Mouse (Mus musculus): Measurements from ENCODE around the gene Slc29a2. TPM values are rescaled to one million over a fixed set of nuclear protein-coding genes. Genes with fewer than 3 reads are reported as not detected.

Slc29a2 gene
- polyA plus RNA-seq, 1 experiment from 2014 or later = 5.4 TPM

DNA sequence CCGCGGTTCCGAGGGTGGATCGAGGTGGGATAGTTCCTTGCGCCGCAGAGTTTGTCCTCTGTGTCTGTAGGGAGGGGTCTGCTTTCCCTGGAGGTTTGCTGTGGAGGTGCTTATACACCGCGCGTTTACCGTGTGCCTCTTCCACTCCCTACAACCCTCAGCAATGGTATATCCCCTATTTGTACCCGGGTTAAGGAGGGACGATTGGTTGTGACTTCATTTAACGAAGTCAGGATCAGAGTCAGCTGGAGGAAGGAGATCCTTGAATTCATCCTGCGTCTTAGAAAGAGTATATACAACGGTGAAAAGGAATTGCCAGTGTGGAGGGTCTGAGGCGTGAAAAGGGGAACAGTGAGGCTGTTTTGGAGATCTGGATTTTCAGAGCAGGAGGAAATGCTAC, 17.9 kb downstream of the Slc29a2 start:
- WGBS = 2% methylated on average over 16 of the region's 16 CpGs

DNA sequence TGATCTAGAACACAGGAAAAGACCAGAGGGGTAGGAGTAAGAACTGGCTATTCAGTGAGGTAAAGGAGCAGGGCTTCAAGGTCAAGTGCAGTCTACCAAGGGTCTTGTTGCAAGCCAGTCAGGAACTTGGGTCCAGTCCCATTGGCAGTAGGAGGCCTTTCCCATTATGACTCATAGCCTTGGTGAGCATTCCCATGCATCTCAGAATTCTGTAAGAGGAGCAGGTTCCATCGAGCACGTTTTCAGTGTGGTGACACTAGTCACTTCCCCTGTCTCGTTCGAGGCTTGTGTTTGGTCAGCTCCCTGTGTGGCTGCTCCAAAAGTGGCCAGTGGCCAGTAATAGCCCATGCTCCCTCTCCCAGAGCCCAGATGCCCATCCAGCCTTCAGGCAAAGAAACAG, 21.9 kb downstream of the Slc29a2 start:
- no peaks in the 10 kb centered on the region for H3K9me3 ChIP-seq (ENCODE audit: control insufficient read depth, low read length)
- ATAC-seq = no peak
- no peaks in the 10 kb centered on the region for H3K27me3 ChIP-seq (replicated peaks; ENCODE audit: control insufficient read depth, insufficient read depth, low read length)
- peaks cover 14% of the 10 kb centered on the region for H3K4me1 ChIP-seq (ENCODE audit: control insufficient read depth, insufficient read depth, low read length)
- H3K27ac ChIP-seq (ENCODE audit: low read length) = no peak overlapping the region
- H3K4me3 ChIP-seq (ENCODE audit: low read length) = no peak overlapping the region
- H3K4me2 ChIP-seq (ENCODE audit: low read depth, low read length) = no peak overlapping the region
- 78% methylated on average over 4 of the region's 4 CpGs for WGBS
- H3K36me3 ChIP-seq (ENCODE audit: control insufficient read depth, insufficient read depth, low read length) = no peaks in the 10 kb centered on the region; the same call in 1 of the 2 replicates
- no peak overlapping the region for H3K9ac ChIP-seq (ENCODE audit: low read depth, low read length)

More for the DNA sequence above, 17.9 kb downstream of the Slc29a2 start:
- H3K4me3 ChIP-seq (ENCODE audit: low read length) = peak overlapping the region; percentile 83
- H3K27ac ChIP-seq (ENCODE audit: low read length) = peak overlapping the region; percentile 74
- H3K36me3 ChIP-seq (ENCODE audit: control insufficient read depth, insufficient read depth, low read length) = no peaks in the 10 kb centered on the region
- H3K4me2 ChIP-seq (ENCODE audit: low read depth, low read length) = peak overlapping the region; percentile 98
- H3K27me3 ChIP-seq (replicated peaks; ENCODE audit: control insufficient read depth, insufficient read depth, low read length) = no peaks in the 10 kb centered on the region
- H3K4me1 ChIP-seq (ENCODE audit: control insufficient read depth, insufficient read depth, low read length) = peaks cover 27% of the 10 kb centered on the region
- ATAC-seq = peak; percentile 12; the same call in 1 of the 2 replicates
- H3K9ac ChIP-seq (ENCODE audit: low read depth, low read length) = peak overlapping the region; percentile 91
- no peaks in the 10 kb centered on the region for H3K9me3 ChIP-seq (ENCODE audit: control insufficient read depth, low read length)

DNA sequence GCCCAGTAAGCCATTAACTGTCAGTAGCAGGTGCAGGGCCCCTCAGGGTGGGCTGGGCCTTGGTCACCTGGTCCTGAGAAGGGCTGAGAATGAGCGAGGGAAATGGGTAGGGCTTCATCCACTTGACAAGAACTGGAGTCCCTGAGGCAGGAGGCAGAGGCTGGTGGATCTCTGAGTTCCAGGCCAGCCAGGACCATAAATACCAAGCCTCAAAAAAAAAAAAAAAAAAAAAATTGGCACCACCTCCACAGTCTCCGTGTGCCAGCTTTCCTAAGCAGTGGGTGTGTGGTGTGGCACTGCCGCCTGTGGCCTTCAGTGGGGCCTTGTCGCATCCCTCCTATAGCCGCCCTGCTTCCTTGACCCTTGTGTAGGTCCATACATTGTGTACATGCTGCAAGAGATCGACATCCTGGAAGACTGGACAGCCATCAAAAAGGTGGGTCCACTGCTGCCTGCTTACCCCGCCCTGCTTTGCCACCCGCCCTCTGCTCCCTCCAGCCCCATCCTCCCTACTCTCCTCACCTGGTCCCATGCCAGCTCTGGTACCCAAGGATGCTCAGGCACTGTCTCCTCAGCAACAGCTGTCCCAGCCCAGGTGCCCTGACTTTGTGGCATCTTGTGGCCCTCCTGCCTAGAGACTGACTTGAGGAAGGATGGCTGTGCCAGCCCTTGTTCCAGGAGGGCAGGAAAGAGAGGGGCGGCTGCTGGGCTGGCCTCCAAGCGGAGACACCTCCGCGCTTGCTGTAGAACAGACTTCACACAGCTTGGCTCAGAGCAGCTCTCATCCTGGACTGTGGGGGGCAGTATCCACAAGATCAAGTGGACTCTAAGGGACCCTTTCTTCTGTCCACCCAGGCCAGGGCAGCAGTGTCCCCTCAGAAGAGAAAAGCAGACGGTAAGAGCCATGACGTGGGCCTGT, 24.7 kb downstream of the Slc29a2 start:
- WGBS = 85% methylated on average over 14 of the region's 14 CpGs

DNA sequence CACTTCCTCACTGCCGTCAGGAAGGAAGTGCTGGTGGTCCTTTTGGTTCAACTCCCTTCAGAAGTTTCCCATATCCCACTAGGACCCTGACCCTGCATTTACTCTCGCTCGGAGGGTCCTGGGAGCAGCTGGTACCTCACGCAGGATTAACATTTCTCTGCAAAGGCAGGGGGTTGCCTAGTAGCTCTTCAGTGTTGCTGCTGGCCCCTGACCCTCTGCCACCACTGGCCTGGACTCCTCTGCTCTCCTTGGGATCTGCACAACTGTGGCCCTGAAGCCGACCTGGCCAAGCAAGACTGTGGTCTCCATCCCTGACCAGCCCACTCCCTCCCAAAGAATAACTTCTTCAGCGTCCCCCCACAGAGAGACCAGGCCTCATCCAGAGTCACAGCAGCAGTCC, 25.7 kb downstream of the Slc29a2 start:
- H3K27me3 ChIP-seq (replicated peaks; ENCODE audit: control insufficient read depth, insufficient read depth, low read length) = peaks cover 9% of the 10 kb centered on the region; the same call in 1 of the 2 replicates
- WGBS = 90% methylated on average over 6 of the region's 6 CpGs
- ATAC-seq = no peak
- H3K9me3 ChIP-seq (ENCODE audit: control insufficient read depth, low read length) = no peaks in the 10 kb centered on the region
- no peaks in the 10 kb centered on the region; the same call in 1 of the 2 replicates for H3K36me3 ChIP-seq (ENCODE audit: control insufficient read depth, insufficient read depth, low read length)
- no peak overlapping the region for H3K27ac ChIP-seq (ENCODE audit: low read length)
- peaks cover 16% of the 10 kb centered on the region for H3K4me1 ChIP-seq (ENCODE audit: control insufficient read depth, insufficient read depth, low read length)
- no peak overlapping the region for H3K4me2 ChIP-seq (ENCODE audit: low read depth, low read length)
- H3K9ac ChIP-seq (ENCODE audit: low read depth, low read length) = no peak overlapping the region
- no peak overlapping the region for H3K4me3 ChIP-seq (ENCODE audit: low read length)

More for the DNA sequence above, 24.7 kb downstream of the Slc29a2 start:
- ATAC-seq = no peak
- Histone ChIP-seq H3K9ac (ENCODE audit: low read depth, low read length) (no peak overlapping the region), H3K27me3 (replicated peaks; ENCODE audit: control insufficient read depth, insufficient read depth, low read length) (peaks cover 9% of the 10 kb centered on the region; the same call in 1 of the 2 replicates), H3K4me1 (ENCODE audit: control insufficient read depth, insufficient read depth, low read length) (peaks cover 16% of the 10 kb centered on the region), H3K4me3 (ENCODE audit: low read length) (no peak overlapping the region), H3K36me3 (ENCODE audit: control insufficient read depth, insufficient read depth, low read length) (no peaks in the 10 kb centered on the region; the same call in 1 of the 2 replicates), H3K9me3 (ENCODE audit: control insufficient read depth, low read length) (no peaks in the 10 kb centered on the region), H3K4me2 (ENCODE audit: low read depth, low read length) (no peak overlapping the region), H3K27ac (ENCODE audit: low read length) (no peak overlapping the region)

DNA sequence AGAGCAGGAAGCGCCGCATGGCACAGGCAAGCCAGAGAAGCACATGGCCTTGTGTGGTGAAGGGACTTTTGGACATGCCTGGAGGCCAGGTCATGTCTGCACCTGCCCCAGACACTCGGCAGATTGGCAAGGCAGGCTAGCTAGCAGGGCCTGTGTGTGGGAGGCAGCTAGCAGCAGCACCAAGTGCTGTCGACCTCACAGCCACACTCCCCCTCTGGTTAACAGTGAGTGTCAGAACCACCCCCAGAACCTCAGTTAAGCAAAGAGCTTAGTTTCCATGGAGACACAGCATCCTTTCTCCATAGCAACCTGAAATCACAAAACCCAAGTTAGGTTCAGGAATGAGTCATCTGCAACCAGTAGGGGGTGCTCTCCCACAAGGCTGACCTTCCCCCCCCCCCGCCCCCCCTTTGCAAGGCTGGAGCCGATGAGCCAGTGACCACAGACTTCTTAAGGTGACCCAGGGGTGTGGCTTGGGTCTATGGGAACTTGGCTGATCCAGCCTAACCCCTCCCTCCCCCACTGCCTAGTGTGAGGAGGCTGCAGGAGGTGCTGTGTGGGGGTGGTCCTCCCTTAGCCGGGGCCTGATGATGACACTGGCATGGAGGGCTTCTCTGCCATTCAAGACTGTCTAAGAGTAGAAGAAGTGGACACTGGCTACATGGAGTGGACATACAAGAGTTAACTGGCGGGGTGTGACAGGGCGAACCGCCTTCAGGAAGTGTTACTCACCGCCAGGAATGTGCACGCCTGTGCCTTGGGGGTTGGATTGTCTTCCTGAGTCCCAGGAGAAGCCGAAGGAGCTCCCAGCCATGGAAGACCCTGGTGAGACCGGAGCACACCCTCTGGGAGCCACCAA, 26.6 kb downstream of the Slc29a2 start, which contains the start of gene Rin1:
TSS of gene Rin1 (plus strand) at position 435 of the 859 bp plus-strand sequence.
- Histone ChIP-seq H3K4me1 (ENCODE audit: control insufficient read depth, insufficient read depth, low read length) (peaks cover 16% of the 10 kb centered on the region), H3K9ac (ENCODE audit: low read depth, low read length) (peak within 1 kb of the TSS; percentile 59), H3K4me3 (ENCODE audit: low read length) (peak within 1 kb of the TSS; percentile 47), H3K27ac (ENCODE audit: low read length) (peak within 1 kb of the TSS; percentile 63; the same call in 1 of the 2 replicates), H3K27me3 (replicated peaks; ENCODE audit: control insufficient read depth, insufficient read depth, low read length) (peaks cover 9% of the 10 kb centered on the region; the same call in 1 of the 2 replicates), H3K36me3 (ENCODE audit: control insufficient read depth, insufficient read depth, low read length) (no peaks in the 10 kb centered on the region; the same call in 1 of the 2 replicates), H3K4me2 (ENCODE audit: low read depth, low read length) (peak within 1 kb of the TSS; percentile 68), H3K9me3 (ENCODE audit: control insufficient read depth, low read length) (no peaks in the 10 kb centered on the region)
- peak; percentile 84 for ATAC-seq
- WGBS = 19% methylated on average over 14 of the region's 14 CpGs

DNA sequence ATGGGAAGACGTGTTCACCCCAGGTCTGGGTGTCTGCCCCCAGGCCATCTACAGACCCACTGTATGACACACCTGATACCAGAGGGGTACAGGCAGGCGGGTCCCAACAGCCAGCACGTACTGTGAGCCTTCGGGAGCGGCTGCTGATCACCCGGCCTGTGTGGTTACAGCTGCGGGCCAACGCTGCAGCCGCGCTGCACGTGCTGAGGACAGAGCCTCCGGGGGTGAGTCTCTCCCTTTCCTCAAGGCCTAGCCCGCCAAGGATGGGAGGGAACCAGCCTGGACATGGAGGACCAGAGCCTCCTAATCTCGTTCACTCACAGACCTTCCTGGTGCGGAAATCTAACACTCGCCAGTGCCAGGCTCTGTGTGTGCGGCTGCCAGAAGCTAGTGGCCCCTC, 27.4 kb downstream of the Slc29a2 start:
- H3K9me3 ChIP-seq (ENCODE audit: control insufficient read depth, low read length) = no peaks in the 10 kb centered on the region
- peak overlapping the region; percentile 47 for H3K4me3 ChIP-seq (ENCODE audit: low read length)
- ATAC-seq = peak; percentile 64
- WGBS = 8% methylated on average over 17 of the region's 17 CpGs
- H3K9ac ChIP-seq (ENCODE audit: low read depth, low read length) = peak overlapping the region; percentile 59
- no peaks in the 10 kb centered on the region; the same call in 1 of the 2 replicates for H3K36me3 ChIP-seq (ENCODE audit: control insufficient read depth, insufficient read depth, low read length)
- peaks cover 16% of the 10 kb centered on the region for H3K4me1 ChIP-seq (ENCODE audit: control insufficient read depth, insufficient read depth, low read length)
- H3K27me3 ChIP-seq (replicated peaks; ENCODE audit: control insufficient read depth, insufficient read depth, low read length) = peaks cover 9% of the 10 kb centered on the region; the same call in 1 of the 2 replicates
- H3K27ac ChIP-seq (ENCODE audit: low read length) = peak overlapping the region; percentile 63; the same call in 1 of the 2 replicates
- peak overlapping the region; percentile 68 for H3K4me2 ChIP-seq (ENCODE audit: low read depth, low read length)

DNA sequence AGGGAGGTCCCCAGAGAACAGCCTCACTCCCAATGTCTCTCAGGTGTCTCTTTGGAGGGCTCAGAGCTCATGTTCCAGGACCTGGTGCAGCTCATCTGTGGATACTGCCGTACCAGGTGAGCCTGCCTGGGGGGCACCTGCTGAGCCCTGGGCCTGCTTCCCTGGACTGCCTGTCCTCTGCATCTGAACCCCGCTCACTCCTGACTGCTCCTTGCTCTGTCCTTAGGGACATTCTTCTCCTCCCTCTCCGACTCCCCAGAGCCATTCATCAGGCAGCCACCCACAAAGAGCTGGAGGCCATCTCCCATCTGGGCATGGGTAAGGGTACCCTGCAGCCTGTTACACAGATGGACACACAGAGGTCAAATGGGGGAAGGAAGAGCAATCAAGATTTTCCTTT, 27.9 kb downstream of the Slc29a2 start:
- Histone ChIP-seq H3K27me3 (replicated peaks; ENCODE audit: control insufficient read depth, insufficient read depth, low read length) (peaks cover 9% of the 10 kb centered on the region; the same call in 1 of the 2 replicates), H3K4me2 (ENCODE audit: low read depth, low read length) (peak overlapping the region; percentile 68), H3K4me1 (ENCODE audit: control insufficient read depth, insufficient read depth, low read length) (peaks cover 18% of the 10 kb centered on the region), H3K9me3 (ENCODE audit: control insufficient read depth, low read length) (no peaks in the 10 kb centered on the region), H3K9ac (ENCODE audit: low read depth, low read length) (peak overlapping the region; percentile 59), H3K36me3 (ENCODE audit: control insufficient read depth, insufficient read depth, low read length) (no peaks in the 10 kb centered on the region; the same call in 1 of the 2 replicates), H3K27ac (ENCODE audit: low read length) (no peak overlapping the region), H3K4me3 (ENCODE audit: low read length) (peak overlapping the region; percentile 47; the same call in 1 of the 2 replicates)
- no peak for ATAC-seq
- 64% methylated on average over 3 of the region's 3 CpGs for WGBS

DNA sequence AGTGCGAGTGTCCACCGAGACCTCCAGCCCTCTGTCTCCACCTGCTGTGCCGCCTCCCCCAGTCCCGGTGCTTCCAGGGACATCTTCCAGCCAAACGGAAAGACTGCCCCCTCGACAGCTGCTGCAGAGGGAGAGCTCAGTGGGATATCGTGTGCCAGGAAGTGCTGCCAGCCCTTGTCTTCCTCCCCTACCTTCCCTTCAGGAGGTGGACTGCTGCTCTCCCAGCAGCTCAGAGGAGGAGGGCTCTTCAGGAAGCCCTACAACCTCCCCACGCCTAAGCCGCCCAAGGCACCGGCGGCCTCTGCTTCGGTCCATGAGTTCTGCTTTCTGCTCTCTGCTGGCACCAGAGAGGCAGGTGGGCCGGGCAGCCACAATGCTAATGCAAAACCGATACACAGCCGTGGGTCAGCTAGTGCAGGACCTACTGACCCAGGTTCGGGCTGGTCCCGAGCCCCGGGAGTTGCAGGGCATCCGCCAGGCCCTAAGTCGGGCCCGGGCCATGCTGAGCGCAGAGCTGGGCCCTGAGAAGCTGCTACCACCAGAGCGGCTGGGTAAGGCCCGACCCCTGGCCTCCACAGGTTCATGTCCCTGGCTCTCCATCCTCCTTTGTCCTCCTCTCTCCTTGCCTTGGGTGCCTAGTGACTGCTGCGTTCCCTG, 28.6 kb downstream of the Slc29a2 start:
- Histone ChIP-seq H3K4me3 (ENCODE audit: low read length) (no peak overlapping the region), H3K4me2 (ENCODE audit: low read depth, low read length) (no peak overlapping the region), H3K9ac (ENCODE audit: low read depth, low read length) (no peak overlapping the region), H3K9me3 (ENCODE audit: control insufficient read depth, low read length) (no peaks in the 10 kb centered on the region), H3K27me3 (replicated peaks; ENCODE audit: control insufficient read depth, insufficient read depth, low read length) (peaks cover 9% of the 10 kb centered on the region; the same call in 1 of the 2 replicates), H3K27ac (ENCODE audit: low read length) (no peak overlapping the region), H3K36me3 (ENCODE audit: control insufficient read depth, insufficient read depth, low read length) (no peaks in the 10 kb centered on the region; the same call in 1 of the 2 replicates), H3K4me1 (ENCODE audit: control insufficient read depth, insufficient read depth, low read length) (peaks cover 20% of the 10 kb centered on the region)
- 45% methylated on average over 25 of the region's 25 CpGs for WGBS
- ATAC-seq = no peak

Measured in intestine, embryonic 16.5 days (tissue).